Mouse (Mus musculus) bone marrow macrophage, adult 2 months (primary cell): ENCODE data around the gene Bzw1.

Experiments used
- CTCF ChIP-seq: IDR thresholded peaks from 2 replicates; pipeline ENCODE4 v1.5.1; 2012; ENCODE audit warnings: low read depth, mild to moderate bottlenecking, low read length, moderate library complexity
- POLR2A ChIP-seq: IDR thresholded peaks from 2 replicates; pipeline ENCODE4 v1.6.1; 2012; ENCODE audit warnings: mild to moderate bottlenecking, low read depth, low read length, borderline replicate concordance

DNA sequence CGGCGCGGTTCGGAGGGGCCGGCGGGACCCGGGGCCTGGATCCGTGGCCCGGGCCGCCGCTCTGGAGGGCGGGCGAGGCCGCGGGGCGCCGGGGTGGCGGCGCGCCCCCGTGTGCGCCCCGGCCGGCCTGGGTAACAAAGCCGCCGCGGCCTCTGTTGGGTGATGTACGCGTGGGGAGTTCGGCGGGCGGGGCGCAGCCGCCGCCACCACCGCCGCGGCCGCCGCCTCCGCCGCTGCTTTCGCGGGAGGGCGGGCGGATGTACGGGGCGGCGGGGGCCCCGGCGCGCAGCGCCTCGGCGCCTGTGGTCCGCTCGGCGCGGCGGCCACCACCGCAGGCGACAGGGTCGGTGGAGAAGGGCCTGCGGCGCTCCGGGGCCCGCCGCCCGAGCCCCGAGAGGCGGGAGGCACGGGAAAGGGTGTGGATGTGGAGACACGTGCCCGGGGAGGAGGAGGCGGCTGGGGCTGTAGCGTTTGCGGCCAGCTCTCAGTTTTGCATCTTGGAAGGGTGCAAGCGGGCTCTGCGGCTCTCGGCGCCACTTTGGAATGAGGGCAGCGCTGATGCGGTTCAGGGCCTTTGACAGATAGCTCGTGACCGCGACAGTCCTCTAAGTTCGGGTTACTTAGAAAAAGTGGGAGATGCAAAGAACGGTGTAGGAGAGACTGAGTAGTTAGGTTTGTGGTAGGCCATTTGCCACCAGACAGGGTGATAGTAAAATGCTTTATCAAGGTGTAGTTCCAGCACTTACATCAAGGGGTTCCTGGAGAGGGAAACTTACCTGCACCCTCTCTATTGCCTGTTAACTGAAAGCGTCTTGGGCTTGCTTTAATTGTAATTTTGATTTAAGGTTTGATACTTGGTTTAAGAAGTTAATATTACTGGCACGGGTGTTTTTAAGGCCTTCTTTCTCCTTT lies 842 bp downstream of the Bzw1 start:
- no peak for TF ChIP-seq CTCF
- no peak for TF ChIP-seq POLR2A
